Mouse (Mus musculus): ENCODE measurements around the gene Tlk2.

DNA sequence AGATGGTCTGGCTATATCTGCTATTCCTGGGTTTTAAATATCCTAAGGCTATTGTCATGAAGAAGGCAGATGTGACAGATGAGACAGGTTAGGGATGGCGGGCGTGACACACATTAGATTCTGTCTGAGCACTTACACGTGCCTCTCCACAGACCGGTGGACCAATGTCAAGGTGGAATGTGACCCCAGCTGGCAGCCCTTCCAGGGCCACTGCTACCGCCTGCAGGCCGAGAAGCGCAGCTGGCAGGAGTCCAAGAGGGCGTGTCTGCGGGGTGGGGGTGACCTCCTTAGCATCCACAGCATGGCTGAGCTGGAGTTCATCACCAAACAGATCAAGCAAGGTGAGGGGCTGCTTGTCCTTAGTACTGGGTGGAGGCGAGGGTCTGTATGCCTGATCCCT, 153.1 kb downstream of the Tlk2 start:
- TF ChIP-seq CTCF (IDR thresholded peaks at IDR 0.05; ENCODE audit: extremely low read depth, insufficient read length, insufficient replicate concordance, low read depth, low read length) = no peak
- no peak for TF ChIP-seq POLR2A (IDR thresholded peaks at IDR 0.05; ENCODE audit: low read depth, low read length)
